Mouse (Mus musculus) liver, embryonic 16.5 days (tissue): ENCODE results near the gene Krt35. TPM values are rescaled to one million over a fixed set of nuclear protein-coding genes. Genes with fewer than 3 reads are reported as not detected.

ENCODE experiments used
- ATAC-seq: fragments of 200-750 bp; cut with Nextera tagmentation; 2 replicates; pipeline ENCODE4 v1.8.0; 2017; ENCODE audit warnings: low read depth, mild to moderate bottlenecking, moderate number of reproducible peaks, moderate library complexity
- H3K27ac ChIP-seq: fragments of 300-500 bp; sonication (generic); 2 replicates; pipeline ENCODE4 v1.5.1; 2014; ENCODE audit warnings: mild to moderate bottlenecking, low read length
- H3K27me3 ChIP-seq: fragments of 300-500 bp; sonication (generic); 2 replicates; pipeline ENCODE4 v1.6.1; 2014; ENCODE audit warnings: low read depth, low read length, mixed read lengths; ENCODE audit not compliant: control insufficient read depth, insufficient read depth
- H3K36me3 ChIP-seq: fragments of 300-500 bp; sonication (generic); 2 replicates; pipeline ENCODE4 v1.6.1; 2014; ENCODE audit warnings: mild to moderate bottlenecking; ENCODE audit not compliant: control insufficient read depth, insufficient read depth
- H3K4me1 ChIP-seq: fragments of 300-500 bp; sonication (generic); 2 replicates; pipeline ENCODE4 v1.6.1; 2014; ENCODE audit warnings: low read depth, low read length, mixed read lengths; ENCODE audit not compliant: control insufficient read depth
- H3K4me2 ChIP-seq: fragments of 300-500 bp; sonication (generic); 2 replicates; pipeline ENCODE4 v1.6.1; 2014; ENCODE audit warnings: low read depth, low read length, mixed read lengths
- H3K4me3 ChIP-seq: fragments of 300-500 bp; sonication (generic); 2 replicates; pipeline ENCODE4 v1.5.1; 2014; ENCODE audit warnings: low read depth, mild to moderate bottlenecking, low read length
- H3K9ac ChIP-seq: fragments of 300-500 bp; sonication (generic); 2 replicates; pipeline ENCODE4 v1.6.1; 2014; ENCODE audit warnings: low read depth, low read length
- H3K9me3 ChIP-seq: fragments of 300-500 bp; sonication (generic); replicated peaks from 2 replicates; pipeline ENCODE4 v1.6.1; 2016; ENCODE audit warnings: low read length; ENCODE audit not compliant: control insufficient read depth
- WGBS: fragments of 180-500 bp; shearing (Covaris S2); extraction: QIAGEN DNeasy Blood & Tissue Kit; methylation state at CpG from one replicate; pipeline ENCODE4 v1.1.7; 2014; ENCODE audit not compliant: insufficient replicate concordance; 5-methylcytosine and 5-hydroxymethylcytosine counted together
- polyA plus RNA-seq: library from polyadenylated mRNA; unstranded; fragments of >200 nt; fragmentation: Nextera tagmentation; extraction: Ambion mirVana; gene quantifications from 2 replicates; pipeline ENCODE4 v1.2.1, GENCODE M21; 2015

The Krt35 gene
- polyA plus RNA-seq, 1 experiment from 2014 or later, result not detected

- 67% methylated on average over 2 of the region's 2 CpGs for WGBS
- no peak overlapping the region for H3K4me3 ChIP-seq
- H3K4me2 ChIP-seq, result no peak overlapping the region
- no peak for ATAC-seq
- no peaks in the 10 kb centered on the region for H3K9me3 ChIP-seq
- H3K4me1 ChIP-seq, result no peaks in the 10 kb centered on the region
- no peaks in the 10 kb centered on the region for H3K36me3 ChIP-seq
- no peaks in the 10 kb centered on the region for H3K27me3 ChIP-seq
- no peak overlapping the region for H3K9ac ChIP-seq
- H3K27ac ChIP-seq, result no peak overlapping the region
Observed at GRCm38 (mm10) chr11:100047193-100047592, 48.8 kb downstream of the Krt35 start.

- Histone ChIP-seq H3K9ac (no peak overlapping the region), H3K27me3 (no peaks in the 10 kb centered on the region), H3K27ac (no peak overlapping the region), H3K4me2 (no peak overlapping the region), H3K4me1 (no peaks in the 10 kb centered on the region), H3K36me3 (no peaks in the 10 kb centered on the region), H3K9me3 (no peaks in the 10 kb centered on the region), H3K4me3 (no peak overlapping the region)
- ATAC-seq, result no peak
- 59% methylated on average over 6 of the region's 6 CpGs for WGBS
Observed at GRCm38 (mm10) chr11:100046303-100046866, 49.7 kb downstream of the Krt35 start.

Other genes with a start within 250 kb of the Krt35 start
- not detected in 2 replicates for gene Krtap4-16, start 244.6 kb downstream of the Krt35 start, polyA plus RNA-seq
- gene Gm11568, start 238.3 kb downstream of the Krt35 start, polyA plus RNA-seq, result not detected in 2 replicates
- not detected in 2 replicates for gene Gm11559, start 231.8 kb downstream of the Krt35 start, polyA plus RNA-seq
- not detected in 2 replicates for gene Krtap9-1, start 222.9 kb downstream of the Krt35 start, polyA plus RNA-seq
- gene Gm11567, start 217.1 kb downstream of the Krt35 start, polyA plus RNA-seq, result not detected in 2 replicates
- gene Krtap31-1, start 188.3 kb downstream of the Krt35 start, polyA plus RNA-seq, result not detected in 2 replicates
- gene Gm11565, start 181.5 kb downstream of the Krt35 start, polyA plus RNA-seq, result not detected in 2 replicates
- not detected in 2 replicates for gene Krtap31-2, start 159.9 kb downstream of the Krt35 start, polyA plus RNA-seq
- gene Krtap9-5, start 147.8 kb downstream of the Krt35 start, polyA plus RNA-seq, result not detected in 2 replicates
- gene Krtap29-1, start 117.2 kb downstream of the Krt35 start, polyA plus RNA-seq, result not detected in 2 replicates
- gene Krtap16-1, start 109.6 kb downstream of the Krt35 start, polyA plus RNA-seq, result not detected in 2 replicates
- gene Krtap17-1, start 102.2 kb downstream of the Krt35 start, polyA plus RNA-seq, result not detected in 2 replicates
- not detected in 2 replicates for gene Krt33a, start 80.0 kb downstream of the Krt35 start, polyA plus RNA-seq
- gene Krt33b, start 66.4 kb downstream of the Krt35 start, polyA plus RNA-seq, result not detected in 2 replicates
- gene Krt34, start 54.7 kb downstream of the Krt35 start, polyA plus RNA-seq, result not detected in 2 replicates
- not detected in 2 replicates for gene Krt31, start 45.7 kb downstream of the Krt35 start, polyA plus RNA-seq
- not detected in 2 replicates for gene Krt32, start 8.0 kb downstream of the Krt35 start, polyA plus RNA-seq
- gene Krt36, start 9.4 kb upstream of the Krt35 start, polyA plus RNA-seq, result not detected in 2 replicates
- gene Krt13, start 25.3 kb upstream of the Krt35 start, polyA plus RNA-seq, result not detected in 2 replicates
- 0.07 and 0.12 TPM in 2 replicates for gene Krt15, start 39.7 kb upstream of the Krt35 start, polyA plus RNA-seq
- 2.8 and 9.4 TPM in 2 replicates for gene Krt19, start 52.4 kb upstream of the Krt35 start, polyA plus RNA-seq
- not detected in 2 replicates for gene Krt9, start 97.0 kb upstream of the Krt35 start, polyA plus RNA-seq
- gene Krt14, start 111.3 kb upstream of the Krt35 start, polyA plus RNA-seq, result 0.16 and 0.31 TPM in 2 replicates
- not detected in 2 replicates for gene Krt16, start 152.7 kb upstream of the Krt35 start, polyA plus RNA-seq
- 0.18 and 0.22 TPM in 2 replicates for gene Krt17, start 164.8 kb upstream of the Krt35 start, polyA plus RNA-seq
- not detected in 2 replicates for gene Krt42, start 173.6 kb upstream of the Krt35 start, polyA plus RNA-seq
- 1,629 and 1,636 TPM in 2 replicates for gene Eif1, start 223.6 kb upstream of the Krt35 start, polyA plus RNA-seq
- not detected in 2 replicates for gene Gast, start 238.2 kb upstream of the Krt35 start, polyA plus RNA-seq